Comparison of ENCODE assay signal across 11 mouse cellular contexts in the genomic region with DNA sequence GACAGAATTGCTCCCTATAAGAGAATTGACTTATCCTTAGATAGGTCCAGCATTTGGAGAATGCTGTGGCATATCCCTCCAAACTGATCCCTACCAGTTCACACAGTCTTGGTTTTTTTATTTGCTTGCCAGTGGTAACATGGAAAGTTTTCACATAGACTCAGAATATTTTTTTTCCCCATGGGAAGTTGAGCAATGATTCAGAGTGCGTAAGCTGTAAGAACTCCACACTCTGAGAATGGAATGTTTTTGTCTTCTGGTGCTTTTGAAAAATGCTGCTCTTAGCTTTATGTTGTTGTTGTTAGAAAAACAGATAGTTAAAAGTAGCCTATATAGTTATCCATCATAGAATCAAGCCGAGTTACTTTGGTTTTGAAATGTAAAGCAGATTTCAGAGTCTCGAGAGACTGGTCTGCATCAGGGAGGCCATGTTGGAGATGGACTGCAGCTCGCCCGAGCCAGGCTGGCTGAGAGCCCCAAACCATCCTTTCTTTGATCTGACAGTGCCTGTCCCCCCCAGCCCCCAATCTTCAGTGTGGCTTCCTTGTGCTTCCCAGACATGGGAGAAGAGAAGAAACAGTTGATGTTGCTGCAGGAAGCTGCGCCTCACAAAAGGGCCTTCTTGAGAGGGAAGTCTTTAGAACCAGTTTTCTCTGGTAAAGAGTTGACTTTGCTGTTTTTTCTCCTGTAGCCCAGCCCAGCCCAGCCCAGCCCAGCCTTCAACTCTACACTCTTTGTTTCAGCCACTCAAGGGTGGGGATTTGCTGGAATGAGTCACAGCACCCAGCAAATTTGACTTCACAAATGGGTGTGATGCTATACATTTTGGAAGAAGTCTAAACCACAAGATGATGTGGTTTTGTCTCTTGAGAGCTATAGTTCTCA. TPM values are rescaled to one million over a fixed set of nuclear protein-coding genes. Genes with fewer than 3 reads are reported as not detected.
DNase-seq lines count a peak whose midpoint lies in the region; ATAC-seq and TF ChIP-seq lines count a peak whose summit lies in the region.
"Had no signal": no experiment of that assay in that cellular context is flagged by ENCODE, and none has a peak within 500 bp of the region (broad histone marks: within the 10 kb centered on the region; RNA-seq: fewer than 3 reads in every experiment).

No protein-coding gene starts in this region.

- H3K27me3 ChIP-seq in heart, embryonic 15.5 days, result no peaks in the 10 kb centered on the region
- H3K27me3 ChIP-seq in heart, embryonic 11.5 days (ENCODE audit: control insufficient read depth, insufficient read depth, low read length), result no peaks in the 10 kb centered on the region
- no peaks in the 10 kb centered on the region for H3K27me3 ChIP-seq in midbrain, embryonic 11.5 days (ENCODE audit: control insufficient read depth, insufficient read depth, low read length)
- no peaks in the 10 kb centered on the region for H3K27me3 ChIP-seq in midbrain, postnatal 0 days (ENCODE audit: insufficient read depth, low read length)
- H3K27me3 ChIP-seq in small intestine, adult 2 months (ENCODE audit: control insufficient read depth, insufficient read depth, low read length), result no peaks in the 10 kb centered on the region
- no peaks in the 10 kb centered on the region for H3K27me3 ChIP-seq in hindbrain, embryonic 13.5 days
- H3K27me3 ChIP-seq: neural tube, embryonic 13.5 days had no signal

- H3K36me3 ChIP-seq in heart, embryonic 15.5 days, result peaks cover 37% of the 10 kb centered on the region
- peaks cover 26% of the 10 kb centered on the region for H3K36me3 ChIP-seq in heart, embryonic 11.5 days (ENCODE audit: control insufficient read depth, insufficient read depth, low read length)
- H3K36me3 ChIP-seq in midbrain, embryonic 11.5 days (ENCODE audit: control insufficient read depth, insufficient read depth, low read length), result peaks cover 19% of the 10 kb centered on the region
- H3K36me3 ChIP-seq in midbrain, postnatal 0 days (ENCODE audit: insufficient read depth, low read length), result peaks cover 22% of the 10 kb centered on the region
- peaks cover 40% of the 10 kb centered on the region for H3K36me3 ChIP-seq in small intestine, adult 2 months (ENCODE audit: control insufficient read depth, insufficient read depth, low read length)
- H3K36me3 ChIP-seq in hindbrain, embryonic 13.5 days, result peaks cover 33% of the 10 kb centered on the region

- H3K9me3 ChIP-seq in heart, embryonic 15.5 days (replicated peaks), result no peaks in the 10 kb centered on the region
- H3K9me3 ChIP-seq in heart, embryonic 11.5 days (replicated peaks; ENCODE audit: control insufficient read depth, low read length), result no peaks in the 10 kb centered on the region
- no peaks in the 10 kb centered on the region for H3K9me3 ChIP-seq in midbrain, embryonic 11.5 days (ENCODE audit: control insufficient read depth, low read length)
- H3K9me3 ChIP-seq in midbrain, postnatal 0 days (ENCODE audit: low read length), result no peaks in the 10 kb centered on the region
- no peaks in the 10 kb centered on the region for H3K9me3 ChIP-seq in hindbrain, embryonic 13.5 days
- H3K9me3 ChIP-seq: neural tube, embryonic 13.5 days had no signal

- no peak overlapping the region for H3K9ac ChIP-seq in heart, embryonic 15.5 days
- no peak overlapping the region for H3K9ac ChIP-seq in heart, embryonic 11.5 days (ENCODE audit: low read depth, low read length)
- no peak overlapping the region for H3K9ac ChIP-seq in midbrain, embryonic 11.5 days (ENCODE audit: low read length)
- no peak overlapping the region for H3K9ac ChIP-seq in midbrain, postnatal 0 days (replicated peaks; ENCODE audit: low read length, poor library complexity, severe bottlenecking)
- no peak overlapping the region for H3K9ac ChIP-seq in hindbrain, embryonic 13.5 days
- H3K9ac ChIP-seq: liver, postnatal 0 days; neural tube, embryonic 13.5 days had no signal

- no peak overlapping the region for H3K4me3 ChIP-seq in heart, embryonic 15.5 days
- no peak overlapping the region for H3K4me3 ChIP-seq in heart, embryonic 11.5 days (ENCODE audit: low read depth, low read length)
- H3K4me3 ChIP-seq in midbrain, embryonic 11.5 days (ENCODE audit: low read depth, low read length), result no peak overlapping the region
- no peak overlapping the region for H3K4me3 ChIP-seq in midbrain, postnatal 0 days (ENCODE audit: low read depth, low read length)
- H3K4me3 ChIP-seq in small intestine, adult 2 months (ENCODE audit: low read depth, low read length), result no peak overlapping the region
- no peak overlapping the region for H3K4me3 ChIP-seq in hindbrain, embryonic 13.5 days
- H3K4me3 ChIP-seq: neural tube, embryonic 13.5 days had no signal

- H3K4me2 ChIP-seq in heart, embryonic 15.5 days, result no peak overlapping the region
- no peak overlapping the region for H3K4me2 ChIP-seq in heart, embryonic 11.5 days
- H3K4me2 ChIP-seq in midbrain, embryonic 11.5 days, result no peak overlapping the region
- H3K4me2 ChIP-seq in midbrain, postnatal 0 days (ENCODE audit: low read depth, low read length, poor library complexity, severe bottlenecking), result no peak overlapping the region
- H3K4me2 ChIP-seq in hindbrain, embryonic 13.5 days, result no peak overlapping the region
- H3K4me2 ChIP-seq: neural tube, embryonic 13.5 days had no signal

- no peak for TF ChIP-seq CTCF in midbrain, postnatal 0 days (IDR thresholded peaks at IDR 0.05)
- TF ChIP-seq CTCF in small intestine, adult 2 months (IDR thresholded peaks at IDR 0.05; ENCODE audit: extremely low read depth, insufficient read length, insufficient replicate concordance, low read depth, low read length), result no peak

- no peak; the same call in 1 of the 2 replicates for ATAC-seq in heart, embryonic 15.5 days (replicated peaks; ENCODE audit: insufficient number of reproducible peaks, insufficient read depth, low FRiP score, low read depth)
- ATAC-seq in heart, embryonic 11.5 days (replicated peaks; ENCODE audit: insufficient number of reproducible peaks, low FRiP score, low TSS enrichment), result no peak
- no peak for ATAC-seq in midbrain, embryonic 11.5 days (ENCODE audit: low FRiP score)
- no peak for ATAC-seq in midbrain, postnatal 0 days (ENCODE audit: low FRiP score)
- ATAC-seq in hindbrain, embryonic 13.5 days (ENCODE audit: low FRiP score), result no peak

- peaks cover 19% of the 10 kb centered on the region for H3K4me1 ChIP-seq in heart, embryonic 15.5 days (replicated peaks)
- H3K4me1 ChIP-seq in heart, embryonic 11.5 days (ENCODE audit: control insufficient read depth, insufficient read depth, low read length), result 0 out of 2 replicates have a peak, but pooled peaks cover 3% of the 10 kb centered on the region
- H3K4me1 ChIP-seq in midbrain, embryonic 11.5 days (ENCODE audit: control insufficient read depth, insufficient read depth, low read length), result no peaks in the 10 kb centered on the region
- no peaks in the 10 kb centered on the region for H3K4me1 ChIP-seq in midbrain, postnatal 0 days (ENCODE audit: insufficient read depth, low read length)
- H3K4me1 ChIP-seq in small intestine, adult 2 months (ENCODE audit: control insufficient read depth, insufficient read depth, insufficient read length, low read length), result peaks cover 3% of the 10 kb centered on the region
- peaks cover 3% of the 10 kb centered on the region; the same call in 1 of the 2 replicates for H3K4me1 ChIP-seq in hindbrain, embryonic 13.5 days (replicated peaks)

- TF ChIP-seq POLR2A in small intestine, adult 2 months (IDR thresholded peaks at IDR 0.05; ENCODE audit: low read depth, low read length), result no peak

- peak overlapping the region; percentile 64 for H3K27ac ChIP-seq in heart, embryonic 15.5 days
- H3K27ac ChIP-seq in heart, embryonic 11.5 days (ENCODE audit: low read depth, low read length), result no peak overlapping the region
- no peak overlapping the region for H3K27ac ChIP-seq in midbrain, embryonic 11.5 days (ENCODE audit: low read depth, low read length)
- no peak overlapping the region for H3K27ac ChIP-seq in midbrain, postnatal 0 days (ENCODE audit: low read depth, low read length)
- H3K27ac ChIP-seq in small intestine, adult 2 months (ENCODE audit: insufficient read depth, low read depth, low read length), result peak overlapping the region; percentile 25; the same call in 1 of the 2 replicates
- no peak overlapping the region; the same call in 1 of the 2 replicates for H3K27ac ChIP-seq in hindbrain, embryonic 13.5 days

- DNase-seq in midbrain, embryonic 11.5 days (ENCODE audit: low spot score, missing footprints), result peak; percentile 79
- DNase-seq in midbrain, postnatal 0 days (ENCODE audit: low spot score), result no peak
- peak; percentile 81 for DNase-seq in adipocyte (ENCODE audit: low spot score)
- DNase-seq in cerebellum, postnatal 14 days, result no peak
- DNase-seq: gastrocnemius, postnatal 25 days; liver, postnatal 0 days had no signal

- 74% methylated on average over 6 of the region's 6 CpGs for WGBS in heart, embryonic 15.5 days
- 82% methylated on average over 6 of the region's 6 CpGs for WGBS in heart, embryonic 11.5 days (ENCODE audit: insufficient replicate concordance)
- 82% methylated on average over 6 of the region's 6 CpGs for WGBS in midbrain, embryonic 11.5 days
- WGBS in midbrain, postnatal 0 days, result 76% methylated on average over 6 of the region's 6 CpGs
- WGBS in small intestine, adult 2 months, result 80% methylated on average over 6 of the region's 6 CpGs
- WGBS in hindbrain, embryonic 13.5 days, result 86% methylated on average over 6 of the region's 6 CpGs

RNA-seq across cellular contexts. Expression of a gene that starts 22.2 kb away (rescaled TPM):
- 426 and 427 TPM in 2 replicates for polyA plus RNA-seq in heart, embryonic 15.5 days (2015; fragmentation: Nextera tagmentation; extraction: Ambion mirVana)
- polyA plus RNA-seq in heart, embryonic 11.5 days (2014; fragmentation: Nextera tagmentation; extraction: Ambion mirVana), result 435 and 522 TPM in 2 replicates
- polyA plus RNA-seq in midbrain, embryonic 11.5 days (2014; fragmentation: Nextera tagmentation; extraction: Ambion mirVana), result 435 and 478 TPM in 2 replicates
- 231 and 289 TPM in 2 replicates for total RNA-seq in midbrain, postnatal 0 days (2014; rRNA removed)
- polyA plus RNA-seq in midbrain, postnatal 0 days (2015; fragmentation: Nextera tagmentation; extraction: Ambion mirVana), result 467 and 473 TPM in 2 replicates
- polyA plus RNA-seq in small intestine, adult 2 months (2012; rRNA removed), result 22.8 and 40.8 TPM in 2 replicates
- 473 and 491 TPM in 2 replicates for polyA plus RNA-seq in hindbrain, embryonic 13.5 days (2015; fragmentation: Nextera tagmentation; extraction: Ambion mirVana)

RNA-seq across cellular contexts. Expression of a gene that starts 50.7 kb away (rescaled TPM):
- 3.7 and 4.0 TPM in 2 replicates for polyA plus RNA-seq in heart, embryonic 15.5 days (2015; fragmentation: Nextera tagmentation; extraction: Ambion mirVana)
- polyA plus RNA-seq in heart, embryonic 11.5 days (2014; fragmentation: Nextera tagmentation; extraction: Ambion mirVana), result 0.86 and 1.2 TPM in 2 replicates
- polyA plus RNA-seq in midbrain, embryonic 11.5 days (2014; fragmentation: Nextera tagmentation; extraction: Ambion mirVana), result 1.9 and 2.7 TPM in 2 replicates
- 8.9 and 10.4 TPM in 2 replicates for total RNA-seq in midbrain, postnatal 0 days (2014; rRNA removed)
- 5.9 and 6.1 TPM in 2 replicates for polyA plus RNA-seq in midbrain, postnatal 0 days (2015; fragmentation: Nextera tagmentation; extraction: Ambion mirVana)
- 12.1 and 25.3 TPM in 2 replicates for polyA plus RNA-seq in small intestine, adult 2 months (2012; rRNA removed)
- polyA plus RNA-seq in hindbrain, embryonic 13.5 days (2015; fragmentation: Nextera tagmentation; extraction: Ambion mirVana), result 2.4 and 4.0 TPM in 2 replicates

RNA-seq across cellular contexts. Expression of a gene that starts 59.6 kb away (rescaled TPM):
- polyA plus RNA-seq in heart, embryonic 15.5 days (2015; fragmentation: Nextera tagmentation; extraction: Ambion mirVana), result 50.9 and 54.1 TPM in 2 replicates
- polyA plus RNA-seq in heart, embryonic 11.5 days (2014; fragmentation: Nextera tagmentation; extraction: Ambion mirVana), result 23.6 and 27.1 TPM in 2 replicates
- 11.1 and 12.4 TPM in 2 replicates for polyA plus RNA-seq in midbrain, embryonic 11.5 days (2014; fragmentation: Nextera tagmentation; extraction: Ambion mirVana)
- total RNA-seq in midbrain, postnatal 0 days (2014; rRNA removed), result 12.7 and 14.9 TPM in 2 replicates
- polyA plus RNA-seq in midbrain, postnatal 0 days (2015; fragmentation: Nextera tagmentation; extraction: Ambion mirVana), result 17.1 and 18.3 TPM in 2 replicates
- polyA plus RNA-seq in small intestine, adult 2 months (2012; rRNA removed), result 5.4 and 6.7 TPM in 2 replicates
- 17.8 and 18.2 TPM in 2 replicates for polyA plus RNA-seq in hindbrain, embryonic 13.5 days (2015; fragmentation: Nextera tagmentation; extraction: Ambion mirVana)

Comparison
In these comparisons a context has a peak if more than half of its experiments do, and no peak if none do; other contexts are left out.
1. H3K27ac ChIP-seq: peak in heart, embryonic 15.5 days (single experiment) and small intestine, adult 2 months (single experiment); none in heart, embryonic 11.5 days (single experiment), midbrain, embryonic 11.5 days (single experiment), midbrain, postnatal 0 days (single experiment) and hindbrain, embryonic 13.5 days (single experiment).
2. DNase-seq: peak in midbrain, embryonic 11.5 days (single experiment) and adipocyte (single experiment); none in midbrain, postnatal 0 days (single experiment) and cerebellum, postnatal 14 days (0 of 2).
3. RNA of a gene that starts 22.2 kb away (polyA plus RNA-seq): 473 to 491 TPM in hindbrain, embryonic 13.5 days, 467 to 473 TPM in midbrain, postnatal 0 days, 435 to 478 TPM in midbrain, embryonic 11.5 days, 435 to 522 TPM in heart, embryonic 11.5 days and 426 to 427 TPM in heart, embryonic 15.5 days; 22.8 to 40.8 TPM in small intestine, adult 2 months; every median in the first group is over 10 times any median in the second.